In genomic region chr9:25481344-25482095, GRCm38 (mm10) we compare ENCODE assay signal across 7 mouse cellular contexts. TPM values are rescaled to one million over a fixed set of nuclear protein-coding genes. Genes with fewer than 3 reads are reported as not detected.
DNase-seq lines count a peak whose midpoint lies in the region; ATAC-seq lines count a peak whose summit lies in the region.

Gene Eepd1, plus strand, starts transcription at chr9:25481547.

- intact Hi-C loops in left cerebral cortex, postnatal 36 days (cut with DNase I), result loop anchor here (5.0 to 10.0 kb wide), 5 partner anchors 76 to 327 kb away; partner anchors contain the start of gene Herpud2

- H3K4me1 ChIP-seq in intestine, embryonic 16.5 days (ENCODE audit: control insufficient read depth, insufficient read depth, low read length), result peaks cover 21% of the 10 kb centered on the region; the same call in 1 of the 2 replicates
- no peaks in the 10 kb centered on the region for H3K4me1 ChIP-seq in midbrain, embryonic 11.5 days (ENCODE audit: control insufficient read depth, insufficient read depth, low read length)

- peak; percentile 97 for ATAC-seq in intestine, embryonic 16.5 days
- ATAC-seq in midbrain, embryonic 11.5 days (ENCODE audit: low FRiP score), result peak; percentile 99

- H3K9me3 ChIP-seq in intestine, embryonic 16.5 days (ENCODE audit: control insufficient read depth, low read length), result no peaks in the 10 kb centered on the region
- no peaks in the 10 kb centered on the region for H3K9me3 ChIP-seq in midbrain, embryonic 11.5 days (ENCODE audit: control insufficient read depth, low read length)

- DNase-seq in adrenal gland, adult 2 months, result peak; percentile 99
- DNase-seq in embryo, embryonic 11.5 days (ENCODE audit: low read depth, low spot score), result peak; percentile 89
- peak; percentile 95 to 97 for DNase-seq in gastrocnemius, postnatal 4 days (ENCODE audit: low spot score in 2 of 2)
- DNase-seq in left cerebral cortex, postnatal 36 days (ENCODE audit: low spot score in 2 of 2), result peak; percentile 94 to 96
- DNase-seq in midbrain, embryonic 11.5 days (ENCODE audit: low spot score, missing footprints), result peak; percentile 99
- DNase-seq in skeletal muscle tissue, adult 2 months (ENCODE audit: low read depth, low spot score), result peak; percentile 88

- peak within 1 kb of the TSS; percentile 96 for H3K4me2 ChIP-seq in intestine, embryonic 16.5 days (ENCODE audit: low read depth, low read length)
- peak within 1 kb of the TSS; percentile 93 for H3K4me2 ChIP-seq in midbrain, embryonic 11.5 days

- H3K9ac ChIP-seq in intestine, embryonic 16.5 days (ENCODE audit: low read depth, low read length), result peak within 1 kb of the TSS; percentile 82
- peak within 1 kb of the TSS; percentile 74 for H3K9ac ChIP-seq in midbrain, embryonic 11.5 days (ENCODE audit: low read length)

- H3K4me3 ChIP-seq in intestine, embryonic 16.5 days (ENCODE audit: low read length), result peak within 1 kb of the TSS; percentile 75
- peak within 1 kb of the TSS; percentile 61 for H3K4me3 ChIP-seq in midbrain, embryonic 11.5 days (ENCODE audit: low read depth, low read length)

- no peaks in the 10 kb centered on the region for H3K27me3 ChIP-seq in intestine, embryonic 16.5 days (replicated peaks; ENCODE audit: control insufficient read depth, insufficient read depth, low read length)
- H3K27me3 ChIP-seq in midbrain, embryonic 11.5 days (ENCODE audit: control insufficient read depth, insufficient read depth, low read length), result no peaks in the 10 kb centered on the region

- WGBS in intestine, embryonic 16.5 days, result under 1% methylated on average over 72 of the region's 75 CpGs
- under 1% methylated on average over 75 of the region's 75 CpGs for WGBS in midbrain, embryonic 11.5 days

- peak within 1 kb of the TSS; percentile 33 for H3K27ac ChIP-seq in intestine, embryonic 16.5 days (ENCODE audit: low read length)
- no peak within 1 kb of the TSS for H3K27ac ChIP-seq in midbrain, embryonic 11.5 days (ENCODE audit: low read depth, low read length)

- H3K36me3 ChIP-seq in intestine, embryonic 16.5 days (ENCODE audit: control insufficient read depth, insufficient read depth, low read length), result no peaks in the 10 kb centered on the region
- H3K36me3 ChIP-seq in midbrain, embryonic 11.5 days (ENCODE audit: control insufficient read depth, insufficient read depth, low read length), result no peaks in the 10 kb centered on the region

RNA-seq across cellular contexts. Expression of gene Eepd1, which starts in this region (rescaled TPM):
- 10 to 100 TPM; 28.4 to 32.8 TPM for total RNA-seq in adrenal gland, adult 2 months (2021)
- 26.1 and 36.0 TPM in 2 replicates for polyA plus RNA-seq in adrenal gland, adult 2 months (2012; rRNA removed)
- 10 to 100 TPM; 33.1 to 35.5 TPM for total RNA-seq in gastrocnemius, postnatal 4 days (2021)
- 6.9 and 8.1 TPM in 2 replicates for polyA plus RNA-seq in intestine, embryonic 16.5 days (2015; fragmentation: Nextera tagmentation; extraction: Ambion mirVana)
- 10 to 100 TPM; 21.7 to 21.9 TPM for total RNA-seq in left cerebral cortex, postnatal 36 days (2021)
- polyA plus RNA-seq in midbrain, embryonic 11.5 days (2014; fragmentation: Nextera tagmentation; extraction: Ambion mirVana), result 5.5 and 7.8 TPM in 2 replicates
